Mouse (Mus musculus): Measurements from ENCODE around the gene Slc24a2. TPM values are rescaled to one million over a fixed set of nuclear protein-coding genes. Genes with fewer than 3 reads are reported as not detected.

Gene Slc24a2
- polyA plus RNA-seq (2015; fragmentation: Nextera tagmentation; extraction: Ambion mirVana): 3.1 and 3.8 TPM in 2 replicates

DNA sequence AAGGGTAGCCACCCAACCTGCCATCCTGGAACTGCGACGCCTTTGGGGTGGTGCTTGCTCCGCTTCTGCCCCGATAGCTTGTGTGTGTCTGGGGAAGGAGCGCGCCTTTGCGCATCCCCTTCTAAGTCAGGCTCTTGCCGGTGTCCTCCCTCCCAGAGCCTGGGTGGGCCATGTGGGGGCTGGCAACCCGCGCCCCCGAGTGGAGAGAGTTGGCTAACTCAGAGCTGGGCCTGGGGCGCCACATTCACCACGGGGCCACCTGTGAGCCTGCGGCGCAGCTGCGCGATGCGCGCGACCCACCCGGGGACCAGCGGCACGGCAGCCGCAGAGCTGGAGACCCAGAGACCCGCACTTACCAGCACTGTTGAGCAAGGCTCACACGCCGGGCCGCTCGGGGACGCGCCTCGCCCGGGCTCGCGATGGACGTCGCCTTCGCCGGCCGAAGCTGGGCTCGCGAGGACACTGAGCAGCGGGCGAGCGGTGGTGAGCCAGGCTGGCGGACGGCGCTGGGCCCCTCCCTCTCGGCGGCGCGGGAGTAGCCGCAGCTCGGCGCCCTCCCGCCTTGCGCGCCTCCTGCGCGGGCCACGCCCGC lies at the start of gene Slc24a2:
Gene Slc24a2, minus strand, starts transcription at position 518 of the 592 bp plus-strand sequence.
- H3K36me3 ChIP-seq: no peaks in the 10 kb centered on the region
- under 1% methylated on average over 62 of the region's 62 CpGs for WGBS

DNA sequence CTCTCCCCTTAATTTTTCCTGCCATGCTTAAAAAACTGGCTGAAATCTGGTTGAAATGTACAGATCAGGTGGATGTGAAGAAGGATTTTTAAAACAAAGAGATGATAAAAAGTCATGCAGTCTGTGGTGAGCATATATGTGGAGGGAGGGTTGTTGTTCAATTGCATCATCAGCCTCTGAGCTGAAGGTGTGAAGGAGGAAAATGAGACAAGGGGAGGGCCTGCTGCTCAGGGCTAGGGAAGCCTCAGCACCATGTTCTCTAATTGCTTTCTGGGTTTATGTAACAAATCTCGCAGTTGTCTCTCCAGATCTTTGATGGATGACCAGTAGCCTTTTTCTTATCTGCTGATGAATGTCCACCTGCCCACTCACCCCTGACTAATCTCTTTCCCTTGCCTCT lies 44.5 kb upstream of the Slc24a2 start:
- no peaks in the 10 kb centered on the region for H3K36me3 ChIP-seq
- H3K27ac ChIP-seq: no peak overlapping the region
- no peak for ATAC-seq (replicated peaks; ENCODE audit: insufficient number of reproducible peaks, insufficient read depth, low FRiP score, low read depth)
- H3K4me1 ChIP-seq (replicated peaks): no peaks in the 10 kb centered on the region
- H3K9ac ChIP-seq: no peak overlapping the region
- H3K27me3 ChIP-seq: no peaks in the 10 kb centered on the region
- WGBS: 36% methylated on average over 1 of the region's 1 CpGs
- H3K9me3 ChIP-seq (replicated peaks): no peaks in the 10 kb centered on the region
- no peak overlapping the region for H3K4me2 ChIP-seq
- no peak overlapping the region for H3K4me3 ChIP-seq

More for the DNA sequence above, at the start of gene Slc24a2:
- peak within 1 kb of the TSS; percentile 52 for H3K9ac ChIP-seq
- H3K4me1 ChIP-seq (replicated peaks): no peaks in the 10 kb centered on the region; the same call in 1 of the 2 replicates
- peak; percentile 87 for ATAC-seq (replicated peaks; ENCODE audit: insufficient number of reproducible peaks, insufficient read depth, low FRiP score, low read depth)
- 0 out of 2 replicates have a peak, but pooled peaks cover 5% of the 10 kb centered on the region for H3K27me3 ChIP-seq
- H3K4me2 ChIP-seq: peak within 1 kb of the TSS; percentile 86
- peak within 1 kb of the TSS; percentile 61 for H3K4me3 ChIP-seq
- no peaks in the 10 kb centered on the region for H3K9me3 ChIP-seq (replicated peaks)
- H3K27ac ChIP-seq: peak within 1 kb of the TSS; percentile 51

DNA sequence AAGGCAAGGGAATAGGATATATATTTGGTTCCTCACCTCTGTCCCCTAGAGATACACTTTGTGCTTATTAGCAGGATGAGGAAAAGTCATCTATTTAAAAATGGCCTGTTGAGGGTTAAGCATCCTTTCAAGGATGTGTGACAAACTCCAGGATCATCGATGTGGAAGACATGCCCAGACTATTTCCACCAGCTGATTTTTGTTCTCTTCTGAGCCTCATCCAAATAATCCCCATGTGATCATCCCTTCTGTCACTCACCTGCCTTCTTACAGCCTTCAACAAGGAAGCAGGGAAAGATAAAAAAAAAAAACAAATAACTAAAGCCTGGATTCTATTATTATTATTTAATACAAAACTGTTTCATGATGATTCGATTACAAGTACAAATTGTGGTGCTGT lies 44.0 kb upstream of the Slc24a2 start:
- Histone ChIP-seq H3K4me2 (no peak overlapping the region), H3K9ac (no peak overlapping the region), H3K9me3 (replicated peaks) (no peaks in the 10 kb centered on the region), H3K27me3 (no peaks in the 10 kb centered on the region), H3K4me3 (no peak overlapping the region), H3K27ac (no peak overlapping the region), H3K4me1 (replicated peaks) (no peaks in the 10 kb centered on the region), H3K36me3 (no peaks in the 10 kb centered on the region)
- 69% methylated on average over 2 of the region's 2 CpGs for WGBS
- no peak for ATAC-seq (replicated peaks; ENCODE audit: insufficient number of reproducible peaks, insufficient read depth, low FRiP score, low read depth)

DNA sequence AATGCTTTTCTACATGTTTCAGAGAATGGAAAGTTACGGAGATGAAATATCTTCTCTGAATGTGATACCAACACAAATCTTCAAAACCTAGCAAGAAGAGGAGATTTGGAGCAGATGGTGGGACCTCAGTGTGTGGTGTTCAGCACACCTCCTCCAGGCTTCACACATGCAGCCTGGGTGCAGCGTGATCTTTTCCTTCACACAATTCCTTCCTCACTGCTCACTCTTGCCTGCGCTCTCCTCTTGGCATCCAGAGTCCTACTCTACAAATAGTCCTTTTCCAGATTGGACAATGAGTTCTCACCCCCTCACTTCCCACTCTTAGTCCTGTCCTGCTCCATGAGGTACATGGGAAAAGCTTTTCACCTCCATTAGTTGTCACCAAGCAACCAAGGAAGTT lies 43.2 kb upstream of the Slc24a2 start:
- 91% methylated on average over 3 of the region's 3 CpGs for WGBS
- H3K9me3 ChIP-seq (replicated peaks): no peaks in the 10 kb centered on the region
- ATAC-seq (replicated peaks; ENCODE audit: insufficient number of reproducible peaks, insufficient read depth, low FRiP score, low read depth): no peak
- H3K4me3 ChIP-seq: no peak overlapping the region
- no peak overlapping the region for H3K27ac ChIP-seq
- no peaks in the 10 kb centered on the region for H3K4me1 ChIP-seq (replicated peaks)
- no peaks in the 10 kb centered on the region for H3K27me3 ChIP-seq
- no peak overlapping the region for H3K9ac ChIP-seq
- no peaks in the 10 kb centered on the region for H3K36me3 ChIP-seq
- H3K4me2 ChIP-seq: no peak overlapping the region

DNA sequence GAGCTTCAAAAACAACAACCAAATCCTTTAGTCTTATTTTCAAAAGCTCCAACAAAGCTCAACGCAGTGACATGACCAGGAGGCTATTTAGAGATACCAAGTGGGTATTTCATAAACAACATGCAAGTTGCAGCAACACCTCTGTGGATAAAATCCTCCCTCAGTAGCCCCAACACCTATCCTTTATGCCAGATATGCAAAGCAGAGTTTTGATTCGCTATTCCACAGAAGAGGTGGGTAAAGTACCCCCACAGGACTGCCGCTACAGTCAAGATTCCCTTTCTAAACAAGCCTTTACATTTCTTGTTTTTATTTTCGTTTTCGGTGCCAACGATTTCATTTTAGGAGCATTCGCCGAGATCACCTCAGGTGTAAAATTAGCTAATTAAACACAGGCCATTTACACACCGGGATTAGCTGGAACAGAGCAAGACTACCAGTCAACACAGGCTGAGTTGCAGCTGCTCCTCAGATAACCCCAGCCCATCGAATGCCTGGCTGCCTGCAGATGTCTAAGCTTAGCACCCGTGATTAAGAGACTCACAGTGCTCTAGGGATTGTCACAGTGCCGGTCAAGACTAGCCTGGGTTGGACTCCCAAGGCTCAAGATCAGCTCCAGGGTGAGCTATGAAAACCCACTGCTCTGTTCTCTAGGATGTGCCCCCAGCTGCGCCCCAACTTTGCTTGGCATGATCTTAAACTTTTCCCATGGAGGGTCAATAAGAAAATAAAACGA lies 885 bp downstream of the Slc24a2 start:
- no peaks in the 10 kb centered on the region for H3K9me3 ChIP-seq (replicated peaks)
- peak; percentile 48 for ATAC-seq (replicated peaks; ENCODE audit: insufficient number of reproducible peaks, insufficient read depth, low FRiP score, low read depth)
- WGBS: 14% methylated on average over 14 of the region's 14 CpGs
- H3K4me2 ChIP-seq: peak overlapping the region; percentile 86
- peak overlapping the region; percentile 61 for H3K4me3 ChIP-seq
- no peaks in the 10 kb centered on the region for H3K36me3 ChIP-seq
- no peaks in the 10 kb centered on the region; the same call in 1 of the 2 replicates for H3K4me1 ChIP-seq (replicated peaks)
- peak overlapping the region; percentile 51 for H3K27ac ChIP-seq
- peak overlapping the region; percentile 52 for H3K9ac ChIP-seq
- H3K27me3 ChIP-seq: 0 out of 2 replicates have a peak, but pooled peaks cover 5% of the 10 kb centered on the region

DNA sequence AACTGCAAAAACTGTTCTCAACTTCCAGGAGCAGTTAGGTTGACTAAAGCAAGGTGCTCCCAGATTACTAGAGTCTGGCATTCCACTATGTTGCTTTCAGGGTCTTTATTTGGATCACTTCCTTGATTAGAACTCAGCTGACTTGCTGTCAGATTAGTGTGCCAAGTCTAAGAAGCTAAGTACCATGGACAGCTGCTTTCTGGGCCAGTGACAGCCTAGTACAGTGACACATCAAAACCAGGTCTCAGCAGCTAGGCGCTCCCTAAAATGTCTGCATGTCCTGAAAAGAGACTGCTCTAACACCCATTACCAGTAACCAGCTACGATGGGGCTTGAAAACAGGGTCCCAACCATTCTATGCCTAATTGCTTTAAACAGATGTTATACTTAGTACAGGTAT lies 8.7 kb downstream of the Slc24a2 start:
- Histone ChIP-seq H3K9me3 (replicated peaks) (no peaks in the 10 kb centered on the region), H3K9ac (no peak overlapping the region), H3K27me3 (no peaks in the 10 kb centered on the region), H3K4me3 (no peak overlapping the region), H3K27ac (no peak overlapping the region), H3K4me1 (replicated peaks) (no peaks in the 10 kb centered on the region), H3K4me2 (no peak overlapping the region), H3K36me3 (no peaks in the 10 kb centered on the region)
- ATAC-seq (replicated peaks; ENCODE audit: insufficient number of reproducible peaks, insufficient read depth, low FRiP score, low read depth): no peak
- 36% methylated on average over 2 of the region's 2 CpGs for WGBS

DNA sequence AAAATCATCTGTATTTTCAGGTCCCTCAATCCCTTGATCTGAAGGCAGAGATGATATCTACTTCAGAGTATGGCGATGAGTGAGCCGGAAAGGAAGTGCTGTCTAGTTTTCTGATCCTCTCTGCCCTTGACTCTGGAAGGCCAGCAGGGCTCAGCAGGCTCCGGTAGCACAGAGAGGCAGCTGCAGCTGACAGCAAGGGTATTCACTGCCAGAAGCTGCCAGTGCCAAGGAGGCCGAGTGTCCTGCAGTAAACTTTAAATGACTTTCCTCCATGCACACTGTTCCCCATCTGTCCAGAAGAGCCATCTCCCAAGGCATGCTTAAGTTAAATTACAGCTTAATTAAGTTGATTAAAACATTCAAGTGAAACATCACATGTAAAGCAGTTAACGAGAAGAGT lies 12.1 kb downstream of the Slc24a2 start:
- no peaks in the 10 kb centered on the region for H3K9me3 ChIP-seq (replicated peaks)
- ATAC-seq (replicated peaks; ENCODE audit: insufficient number of reproducible peaks, insufficient read depth, low FRiP score, low read depth): no peak
- no peak overlapping the region for H3K4me3 ChIP-seq
- 56% methylated on average over 5 of the region's 5 CpGs for WGBS
- no peaks in the 10 kb centered on the region for H3K36me3 ChIP-seq
- no peaks in the 10 kb centered on the region for H3K4me1 ChIP-seq (replicated peaks)
- H3K9ac ChIP-seq: no peak overlapping the region
- H3K27me3 ChIP-seq: no peaks in the 10 kb centered on the region
- no peak overlapping the region for H3K4me2 ChIP-seq
- H3K27ac ChIP-seq: no peak overlapping the region

DNA sequence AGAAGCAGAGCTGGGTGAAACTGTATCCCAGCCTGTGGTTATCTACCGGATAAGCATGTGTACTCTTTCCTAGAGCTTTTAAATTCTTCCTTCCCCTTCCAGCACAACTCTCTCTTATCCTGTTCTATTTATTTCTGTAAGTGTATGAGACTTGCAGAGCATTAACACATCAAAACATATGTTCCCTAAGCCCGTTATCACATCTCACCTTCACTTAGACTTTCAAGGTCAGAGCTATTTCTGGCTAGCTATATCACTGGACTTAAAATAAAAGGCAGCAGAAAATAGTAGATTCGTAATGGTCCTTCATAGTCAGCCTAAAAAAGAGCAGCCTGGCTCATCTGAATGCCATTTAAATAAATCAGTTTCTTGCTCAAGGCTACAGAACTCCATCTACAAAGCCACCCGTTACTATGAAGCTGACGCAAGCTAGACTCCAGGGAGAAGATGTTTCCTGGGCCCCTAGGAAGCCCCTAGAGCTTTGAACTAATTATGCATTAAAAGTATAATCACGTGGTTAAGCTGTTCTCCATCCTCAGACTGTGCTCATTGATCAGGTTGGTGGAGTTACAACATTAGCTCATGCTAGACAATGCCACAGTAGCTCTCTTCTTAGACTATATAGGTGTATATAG lies 18.8 kb downstream of the Slc24a2 start:
- Histone ChIP-seq H3K27ac (peak overlapping the region; percentile 88), H3K27me3 (no peaks in the 10 kb centered on the region), H3K4me2 (peak overlapping the region; percentile 42), H3K9ac (no peak overlapping the region), H3K36me3 (no peaks in the 10 kb centered on the region), H3K9me3 (replicated peaks) (no peaks in the 10 kb centered on the region), H3K4me1 (replicated peaks) (peaks cover 14% of the 10 kb centered on the region), H3K4me3 (no peak overlapping the region)
- WGBS: 31% methylated on average over 6 of the region's 6 CpGs
- peak; percentile 80; the same call in 1 of the 2 replicates for ATAC-seq (replicated peaks; ENCODE audit: insufficient number of reproducible peaks, insufficient read depth, low FRiP score, low read depth)

DNA sequence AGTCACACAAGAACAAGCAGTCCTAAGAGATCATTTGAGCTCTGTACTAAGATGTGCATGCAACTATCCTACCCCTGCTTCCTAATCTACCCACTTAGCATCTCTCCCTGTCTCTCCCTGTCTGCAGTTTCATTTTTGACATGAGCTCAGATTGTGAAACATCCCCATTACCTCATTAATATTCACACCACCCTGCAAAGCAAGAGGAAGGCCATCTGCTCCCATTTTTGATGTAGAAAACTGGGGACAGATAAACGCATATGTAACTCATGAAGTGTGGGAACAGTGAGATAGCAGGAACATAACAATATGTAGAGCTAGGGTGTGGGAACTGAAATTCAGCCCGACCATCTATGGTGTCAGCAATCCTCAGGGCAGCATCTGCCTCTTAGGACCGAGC lies 19.7 kb downstream of the Slc24a2 start:
- peak overlapping the region; percentile 88 for H3K27ac ChIP-seq
- no peaks in the 10 kb centered on the region for H3K36me3 ChIP-seq
- H3K9me3 ChIP-seq (replicated peaks): no peaks in the 10 kb centered on the region
- no peaks in the 10 kb centered on the region for H3K27me3 ChIP-seq
- peak overlapping the region; percentile 42; the same call in 1 of the 2 replicates for H3K4me2 ChIP-seq
- H3K4me1 ChIP-seq (replicated peaks): peaks cover 14% of the 10 kb centered on the region
- no peak for ATAC-seq (replicated peaks; ENCODE audit: insufficient number of reproducible peaks, insufficient read depth, low FRiP score, low read depth)
- no peak overlapping the region for H3K4me3 ChIP-seq
- WGBS: 48% methylated on average over 3 of the region's 3 CpGs
- no peak overlapping the region for H3K9ac ChIP-seq

DNA sequence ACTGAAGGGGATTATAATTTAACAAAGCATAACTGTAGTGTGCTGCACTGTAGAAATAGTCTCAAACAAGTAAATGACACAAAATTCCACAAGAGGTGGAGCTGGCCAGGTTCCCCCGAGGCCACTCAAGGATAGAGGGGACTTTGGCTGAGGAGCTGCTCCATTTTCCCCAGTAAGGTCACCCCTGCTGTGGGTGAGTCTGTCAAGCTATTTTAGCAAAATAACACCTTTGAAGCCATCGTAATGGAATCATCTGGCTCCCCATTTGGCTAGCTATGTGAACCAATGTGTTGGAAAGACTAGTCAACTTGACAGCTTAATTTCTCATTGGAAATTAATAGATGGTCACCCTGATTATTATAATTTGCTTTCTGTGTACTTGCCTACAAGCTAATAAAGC lies 28.2 kb downstream of the Slc24a2 start:
- Histone ChIP-seq H3K36me3 (no peaks in the 10 kb centered on the region), H3K9ac (no peak overlapping the region), H3K4me1 (replicated peaks) (peaks cover 5% of the 10 kb centered on the region; the same call in 1 of the 2 replicates), H3K27me3 (no peaks in the 10 kb centered on the region), H3K9me3 (replicated peaks) (no peaks in the 10 kb centered on the region), H3K27ac (no peak overlapping the region), H3K4me2 (no peak overlapping the region), H3K4me3 (no peak overlapping the region)
- WGBS: 47% methylated on average over 2 of the region's 2 CpGs
- ATAC-seq (replicated peaks; ENCODE audit: insufficient number of reproducible peaks, insufficient read depth, low FRiP score, low read depth): no peak

DNA sequence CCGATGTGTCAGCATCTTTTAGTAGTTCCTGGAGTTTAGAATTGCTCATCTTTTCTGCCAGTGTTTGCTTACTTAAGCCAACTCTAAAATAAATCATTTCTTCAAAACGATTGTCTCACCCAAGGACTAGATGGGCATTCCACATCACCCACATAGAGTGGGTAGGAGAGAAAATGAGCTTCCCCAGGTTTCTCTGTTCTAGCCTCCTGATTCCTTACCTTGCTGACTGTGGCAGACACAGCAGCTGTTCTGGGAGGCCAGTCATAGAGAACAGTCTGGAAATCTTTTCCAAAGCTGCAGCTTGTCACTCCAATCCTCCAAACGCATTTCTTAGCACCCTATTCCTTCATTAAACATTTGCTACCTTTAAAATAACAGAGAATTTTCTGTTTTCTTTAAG lies 29.0 kb downstream of the Slc24a2 start:
- no peak overlapping the region for H3K4me2 ChIP-seq
- no peak overlapping the region for H3K4me3 ChIP-seq
- no peak for ATAC-seq (replicated peaks; ENCODE audit: insufficient number of reproducible peaks, insufficient read depth, low FRiP score, low read depth)
- H3K9me3 ChIP-seq (replicated peaks): no peaks in the 10 kb centered on the region
- 72% methylated on average over 3 of the region's 3 CpGs for whole genome bisulfite sequencing
- H3K9ac ChIP-seq: no peak overlapping the region
- no peaks in the 10 kb centered on the region for H3K27me3 ChIP-seq
- H3K36me3 ChIP-seq: no peaks in the 10 kb centered on the region
- H3K27ac ChIP-seq: no peak overlapping the region
- peaks cover 5% of the 10 kb centered on the region; the same call in 1 of the 2 replicates for H3K4me1 ChIP-seq (replicated peaks)
